Mouse (Mus musculus) adrenal gland, adult 2 months (tissue): Measurements from ENCODE around the gene Atp2b2. TPM values are rescaled to one million over a fixed set of nuclear protein-coding genes. Genes with fewer than 3 reads are reported as not detected.

Experiments used
- DNase-seq: peaks from one replicate; pipeline ENCODE4 v3.0.0; 2021
- polyA plus RNA-seq: library from polyadenylated mRNA; depleted of rRNA; stranded (reverse); fragments of >200 nt; gene quantifications from 2 replicates; pipeline ENCODE4 v1.2.3, GENCODE M21; 2012
- total RNA-seq, 2 experiments: library from RNA; stranded (reverse); gene quantifications; 2 replicates each; pipeline ENCODE4 v1.2.3; 2021

Atp2b2 gene
- total and polyA plus RNA-seq, 3 experiments: 1.5 to 8.5 (median 3.9) TPM

DNA sequence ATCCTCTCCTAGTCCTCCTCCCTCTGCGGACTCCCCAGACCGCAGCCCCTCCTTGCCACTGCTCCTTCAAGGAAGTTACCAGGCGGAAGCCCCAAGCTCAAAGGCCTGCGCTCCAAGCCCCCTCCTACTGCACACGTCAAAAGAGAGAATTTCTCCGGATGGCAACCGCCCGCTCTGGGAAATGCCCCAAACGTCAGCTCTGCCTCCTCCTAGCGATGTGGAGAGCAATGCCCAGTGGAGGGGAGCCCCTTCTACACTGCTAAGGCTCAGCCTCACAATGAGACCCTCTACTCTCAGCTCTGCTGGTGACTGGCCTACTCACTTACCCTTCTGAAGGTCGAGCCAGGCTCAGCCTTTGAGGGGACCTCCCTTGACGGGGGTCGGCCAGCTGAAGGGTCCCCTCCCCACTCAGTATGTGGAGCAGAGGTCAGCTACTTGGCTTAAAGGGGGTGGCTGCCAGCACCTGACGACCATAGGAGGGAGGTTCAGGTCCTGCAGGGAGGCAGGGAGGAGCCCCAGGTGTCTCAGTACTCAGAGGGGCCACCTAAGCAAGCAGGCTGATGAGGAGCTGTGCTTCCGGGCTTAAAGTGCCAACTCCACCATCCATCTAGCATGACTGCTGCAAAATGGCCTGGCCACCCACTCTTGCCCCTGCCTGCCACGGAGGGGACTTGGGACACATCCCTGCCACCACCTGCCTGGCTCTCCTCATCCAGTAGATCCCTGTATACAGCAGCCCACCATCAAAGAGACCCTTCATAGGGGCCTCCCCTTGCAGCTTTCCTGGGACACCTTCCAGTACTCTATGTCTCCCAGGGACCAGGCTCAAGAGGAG is 152.2 kb downstream of the Atp2b2 start:
- no peak for DNase-seq

DNA sequence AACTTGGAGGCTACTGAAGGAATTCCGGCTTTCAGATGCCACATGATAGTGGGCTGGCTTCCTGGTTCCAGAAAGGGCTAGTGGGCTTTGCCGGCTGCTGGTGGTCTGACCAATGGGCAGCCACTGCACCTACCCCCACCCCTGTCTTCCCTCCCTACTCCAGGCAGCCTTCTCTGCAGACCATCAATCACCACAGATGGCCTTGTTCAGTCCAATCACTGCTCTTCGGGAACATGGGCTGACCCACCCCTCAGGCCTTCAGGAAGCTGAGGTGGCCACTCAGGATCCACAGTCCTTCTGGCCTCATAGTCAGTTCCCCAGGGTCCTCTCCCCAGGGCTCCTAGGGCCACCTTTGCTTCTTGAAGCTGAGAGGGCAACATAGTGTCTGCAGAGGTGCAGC is 153.2 kb downstream of the Atp2b2 start:
- no peak for DNase-seq

GRCm38 (mm10) chr6:113886886-113887285 is 155.5 kb downstream of the Atp2b2 start:
- DNase-seq: no peak

DNA sequence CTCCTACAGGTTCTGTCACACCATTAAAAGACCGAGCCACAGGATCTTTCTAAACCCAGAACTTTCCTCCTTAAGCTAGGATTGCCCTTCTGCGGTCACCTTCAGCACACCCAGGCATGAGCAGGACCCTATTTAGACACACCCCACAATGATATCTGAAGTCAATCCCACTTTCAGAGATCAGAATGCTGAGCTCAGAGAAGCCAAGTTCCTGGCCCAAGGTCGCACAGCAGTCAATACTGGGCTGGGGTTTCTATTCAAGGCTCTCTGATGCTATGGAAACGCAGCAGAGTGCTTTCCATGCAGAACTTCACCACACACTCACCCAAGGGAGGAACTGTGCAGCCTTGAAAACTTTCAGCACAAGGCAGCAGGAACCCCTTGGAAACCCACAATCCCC is 157.6 kb downstream of the Atp2b2 start:
- no peak for DNase-seq

GRCm38 (mm10) chr6:113883225-113883624 is 159.2 kb downstream of the Atp2b2 start:
- DNase-seq: no peak

- DNase-seq: no peak
Observed at GRCm38 (mm10) chr6:113882396-113882795, 160.0 kb downstream of the Atp2b2 start.

GRCm38 (mm10) chr6:113881561-113882243 is 160.7 kb downstream of the Atp2b2 start:
- DNase-seq: peak; percentile 10

GRCm38 (mm10) chr6:113879366-113879765 is 163.0 kb downstream of the Atp2b2 start:
- no peak for DNase-seq

DNA sequence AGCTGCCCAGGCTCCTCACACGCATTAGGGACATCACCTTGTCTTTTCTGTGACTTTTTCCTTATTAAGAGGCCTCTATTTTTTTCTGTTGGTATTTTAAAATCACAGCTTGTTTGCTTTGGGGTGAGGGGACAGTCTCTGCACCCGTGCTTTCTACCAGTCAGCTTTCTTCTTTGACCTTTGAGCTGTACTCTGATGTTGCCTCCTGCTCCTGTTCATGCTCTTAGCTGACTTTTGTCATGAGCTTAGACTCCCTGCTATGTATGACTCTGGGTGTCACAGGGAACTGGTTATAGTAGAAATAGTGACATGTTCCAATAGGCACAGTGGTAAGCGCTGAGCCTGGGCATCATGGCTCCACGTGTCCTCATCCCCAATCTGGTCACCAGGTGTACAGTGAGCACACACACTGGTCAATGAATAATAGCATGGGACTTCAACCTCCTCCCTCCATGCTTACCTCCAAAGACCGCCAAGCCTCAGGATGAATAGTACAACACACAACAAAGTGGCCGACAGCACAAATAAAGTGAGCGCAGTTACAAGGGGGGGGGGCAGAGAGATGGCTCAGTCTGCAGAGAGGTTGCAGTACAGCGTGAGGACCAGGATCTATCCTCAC is 163.8 kb downstream of the Atp2b2 start:
- DNase-seq: no peak

GRCm38 (mm10) chr6:113876585-113876984 is 165.8 kb downstream of the Atp2b2 start:
- no peak for DNase-seq

GRCm38 (mm10) chr6:113875201-113875600 is 167.2 kb downstream of the Atp2b2 start:
- no peak for DNase-seq

GRCm38 (mm10) chr6:113872654-113873053 is 169.8 kb downstream of the Atp2b2 start:
- DNase-seq: no peak

- DNase-seq: no peak
Observed at GRCm38 (mm10) chr6:113870775-113871174, 171.6 kb downstream of the Atp2b2 start.

GRCm38 (mm10) chr6:113868552-113868951 is 173.9 kb downstream of the Atp2b2 start:
- no peak for DNase-seq

- no peak for DNase-seq
Observed at GRCm38 (mm10) chr6:113865699-113866098, 176.7 kb downstream of the Atp2b2 start.

DNA sequence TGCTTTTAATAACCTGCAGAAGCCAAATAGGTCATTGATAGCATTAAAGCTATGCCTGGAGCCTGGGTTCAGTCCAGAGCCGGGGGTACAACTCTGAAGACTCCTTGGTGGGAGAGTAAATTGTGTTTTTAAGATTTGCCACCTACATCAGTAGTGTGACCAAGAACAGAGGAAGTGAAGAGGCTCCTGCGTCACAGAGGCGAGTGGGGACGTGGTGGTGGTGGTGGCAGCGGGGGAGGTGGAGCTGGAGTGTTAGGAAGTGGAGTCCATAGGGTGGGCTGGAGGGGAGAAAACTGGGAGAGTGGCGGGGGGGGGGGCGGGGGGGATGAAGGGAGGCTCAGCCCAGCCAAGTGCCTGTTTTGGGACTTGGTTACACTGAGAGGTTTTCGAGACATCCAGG is 177.6 kb downstream of the Atp2b2 start:
- DNase-seq: no peak

GRCm38 (mm10) chr6:113862955-113863354 is 179.5 kb downstream of the Atp2b2 start:
- DNase-seq: no peak

DNA sequence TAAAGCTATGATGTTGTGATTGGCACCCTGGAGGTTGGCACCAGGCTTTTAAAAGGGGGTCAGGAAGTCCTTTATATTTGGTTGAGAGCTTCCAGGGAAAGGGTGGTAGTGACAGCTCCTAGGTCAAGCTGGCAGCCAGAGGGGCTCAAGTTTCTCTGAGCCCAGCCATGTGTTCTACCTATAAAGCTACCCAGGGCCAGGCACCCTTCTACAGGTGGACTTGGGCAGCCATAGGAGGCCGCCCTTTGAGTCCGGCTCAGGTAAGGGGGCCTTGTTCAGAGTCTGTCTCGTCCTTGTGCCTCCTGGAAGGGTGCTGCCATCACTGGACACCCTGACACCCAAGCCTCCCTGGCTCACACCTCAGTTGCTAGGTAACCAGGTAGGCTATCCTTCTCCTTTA is 180.5 kb downstream of the Atp2b2 start:
- no peak for DNase-seq

DNA sequence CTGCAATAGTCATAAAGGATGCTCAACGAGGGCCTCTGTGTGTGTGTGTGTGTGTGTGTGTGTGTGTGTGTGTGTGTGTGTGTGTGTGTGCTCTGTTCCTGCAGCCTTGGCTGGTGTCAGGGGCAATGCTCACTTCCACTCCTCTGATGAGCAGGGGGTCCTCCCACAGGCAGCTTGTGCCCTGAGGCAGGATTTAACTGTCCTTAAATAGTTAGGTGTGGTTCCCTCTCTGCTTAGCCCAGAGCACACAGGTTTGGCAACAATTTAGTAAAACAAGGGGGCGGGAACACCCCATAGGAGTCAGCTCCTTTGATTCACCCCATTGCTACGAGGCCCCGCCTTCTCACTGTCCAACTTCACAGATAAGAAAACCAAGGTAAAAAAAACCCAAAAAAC is 181.0 kb downstream of the Atp2b2 start:
- no peak for DNase-seq

DNA sequence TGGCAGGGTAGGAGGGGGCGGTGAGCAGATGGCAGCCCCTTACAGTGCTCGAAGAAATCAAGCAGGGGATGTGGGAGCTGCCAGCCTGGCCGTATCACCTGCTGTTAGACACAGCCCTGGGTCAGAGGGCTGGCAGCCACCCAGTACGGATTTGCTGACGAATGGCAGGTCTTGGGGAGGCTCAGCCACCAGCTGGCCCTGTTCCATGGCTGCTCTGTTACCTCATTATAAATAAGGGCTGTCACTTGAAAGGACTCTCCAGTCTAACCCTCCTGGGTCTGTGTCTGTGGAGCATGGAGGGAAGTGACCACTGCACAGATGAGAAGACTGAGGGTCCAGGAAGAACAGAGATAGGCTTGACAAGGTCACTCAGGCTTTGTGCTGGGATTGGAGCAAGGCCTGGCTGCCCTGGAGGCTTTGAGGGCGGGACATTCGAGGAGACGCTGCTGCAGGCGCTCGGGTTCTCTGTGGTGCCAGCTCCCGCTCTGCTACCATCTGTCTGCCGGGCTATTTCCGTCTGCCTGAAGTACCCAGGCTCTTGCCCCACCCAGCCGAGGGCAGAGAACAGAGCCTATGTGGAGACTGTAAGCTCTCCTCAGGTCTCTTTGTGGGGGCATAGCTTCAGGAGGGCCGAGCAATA is 181.6 kb downstream of the Atp2b2 start:
- peak; percentile 51 for DNase-seq

DNA sequence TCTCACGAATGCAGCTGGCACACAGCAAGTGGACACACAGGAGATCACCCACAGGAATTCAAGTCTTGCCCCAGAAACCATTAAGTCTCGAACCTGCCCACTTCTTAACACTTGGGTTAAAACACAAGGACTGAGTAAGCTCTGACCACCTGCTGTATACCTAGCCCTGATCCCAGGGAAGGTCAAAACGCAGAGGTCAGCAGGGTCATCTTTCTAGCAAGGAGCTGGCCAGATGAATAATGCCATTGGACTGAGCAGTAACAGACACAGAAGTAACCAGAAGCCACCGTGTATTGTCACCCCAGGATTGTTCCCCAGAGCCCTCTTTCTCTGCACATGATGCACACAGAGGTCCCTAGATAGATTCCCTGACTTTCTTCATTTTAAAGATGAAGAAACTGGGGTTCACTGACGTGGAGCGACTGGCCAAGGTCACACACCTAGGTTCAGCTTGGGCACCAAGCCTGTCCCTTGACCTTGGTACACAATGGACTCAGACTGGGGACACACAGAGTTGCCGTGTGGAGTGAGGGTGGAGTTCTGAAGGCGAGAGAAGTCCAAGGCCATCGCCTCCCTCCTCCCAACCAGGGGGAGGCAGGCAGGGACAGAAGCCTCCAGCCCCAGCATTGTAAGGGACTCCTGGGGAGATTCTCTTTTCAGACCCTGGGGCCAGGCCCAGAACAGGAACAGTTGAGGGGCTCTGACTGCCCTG is 182.2 kb downstream of the Atp2b2 start:
- DNase-seq: no peak

GRCm38 (mm10) chr6:113858317-113858716 is 184.1 kb downstream of the Atp2b2 start:
- no peak for DNase-seq
